In genomic region chr9:35421730-35422235, GRCm38 (mm10) we compare ENCODE assay signal across 9 mouse cellular contexts. TPM values are rescaled to one million over a fixed set of nuclear protein-coding genes. Genes with fewer than 3 reads are reported as not detected.
DNase-seq lines count a peak whose midpoint lies in the region; ATAC-seq and TF ChIP-seq lines count a peak whose summit lies in the region.
"Had no signal": no experiment of that assay in that cellular context is flagged by ENCODE, and none has a peak within 500 bp of the region (broad histone marks: within the 10 kb centered on the region; RNA-seq: fewer than 3 reads in every experiment).

No protein-coding gene starts in this region.

- no peak for DNase-seq in cerebellum, adult 8-10 months
- peak; percentile 86 for DNase-seq in A20 (ENCODE audit: low read depth, low spot score)
- DNase-seq in cerebellum, adult 2 months: peak; percentile 68 to 72
- peak; percentile 59 for DNase-seq in gastrocnemius, postnatal 25 days
- peak; percentile 56 to 69 for DNase-seq in layer of hippocampus, postnatal 10 days (ENCODE audit: low spot score in 2 of 2)
- DNase-seq in spleen, adult 2 months (ENCODE audit: low read depth in 1 of 2, low spot score in 2 of 2): peak in 1 of 2 experiments; percentile 39

- WGBS in cerebellum, adult 2 months: under 1% methylated on average over 34 of the region's 35 CpGs
- 1% methylated on average over 35 of the region's 35 CpGs for WGBS in spleen, adult 2 months

- no peak for TF ChIP-seq CTCF in cerebellum, adult 2 months (IDR thresholded peaks at IDR 0.05; ENCODE audit: borderline replicate concordance, insufficient read depth, low read depth, low read length)
- TF ChIP-seq CTCF in spleen, adult 2 months (IDR thresholded peaks at IDR 0.05; ENCODE audit: extremely low read depth, insufficient read depth, insufficient read length, insufficient replicate concordance): no peak

- TF ChIP-seq POLR2A in cerebellum, adult 2 months (IDR thresholded peaks at IDR 0.05; ENCODE audit: borderline replicate concordance, insufficient read depth, low read length): no peak
- TF ChIP-seq POLR2A in spleen, adult 2 months (IDR thresholded peaks at IDR 0.05; ENCODE audit: low read depth, low read length): no peak

- H3K36me3 ChIP-seq in spleen, adult 2 months (ENCODE audit: control insufficient read depth, insufficient read depth, low read length): no peaks in the 10 kb centered on the region

- H3K4me1 ChIP-seq in cerebellum, adult 2 months (ENCODE audit: control insufficient read depth, insufficient read depth, low read length): peaks cover 2% of the 10 kb centered on the region; the same call in 1 of the 2 replicates
- no peaks in the 10 kb centered on the region; the same call in 1 of the 2 replicates for H3K4me1 ChIP-seq in spleen, adult 2 months (ENCODE audit: control insufficient read depth, insufficient read depth, insufficient read length)

- H3K4me3 ChIP-seq in cerebellum, adult 2 months (replicated peaks; ENCODE audit: insufficient read depth, low read depth, low read length): peak overlapping the region; percentile 75
- peak overlapping the region; percentile 100 for H3K4me3 ChIP-seq in spleen, adult 2 months (ENCODE audit: extremely low read depth, insufficient read depth, insufficient read length)

- no peaks in the 10 kb centered on the region for H3K27me3 ChIP-seq in cerebellum, adult 2 months (ENCODE audit: control insufficient read depth, insufficient read depth, low read length)
- peaks cover 4% of the 10 kb centered on the region; the same call in 1 of the 2 replicates for H3K27me3 ChIP-seq in spleen, adult 2 months (ENCODE audit: control insufficient read depth, insufficient read depth, low read length)

- peak overlapping the region; percentile 94 for H3K27ac ChIP-seq in cerebellum, adult 2 months (ENCODE audit: insufficient read depth, low read length)
- H3K27ac ChIP-seq in spleen, adult 2 months (ENCODE audit: insufficient read depth, low read length): peak overlapping the region; percentile 64
- H3K27ac ChIP-seq: macrophage had no signal

- ATAC-seq in cerebellum, adult (ENCODE audit: insufficient number of reproducible peaks, low FRiP score, low TSS enrichment): peak; percentile 32; the same call in 1 of the 2 replicates
- peak; percentile 55 for ATAC-seq in megakaryocyte progenitor cell, adult 5-6 weeks (replicated peaks; ENCODE audit: poor library complexity)

RNA-seq across cellular contexts. Expression of gene Cdon, which starts 0.9 kb away (rescaled TPM):
- polyA plus RNA-seq in cerebellum, adult 2 months (2012; rRNA removed): 13.2 and 15.6 TPM in 2 replicates
- total RNA-seq in gastrocnemius, postnatal 25 days (2021): 10 to 100 TPM; 13.5 to 16.7 TPM
- 10 to 100 TPM in 1 of 2 experiments, 1 to 10 TPM in 1; 9.8 to 11.5 TPM for total RNA-seq in layer of hippocampus, postnatal 10 days (2021)
- total RNA-seq in megakaryocyte progenitor cell, adult 5-6 weeks (2015): 0.67 and 1.3 TPM in 2 replicates
- total RNA-seq in megakaryocyte progenitor cell, adult 5-6 weeks (2017): 0.37 and 1.0 TPM in 2 replicates
- 2.3 and 2.4 TPM in 2 replicates for polyA plus RNA-seq in spleen, adult 2 months (2012; rRNA removed)

Comparison
In these comparisons a context has a peak if more than half of its experiments do, and no peak if none do; other contexts are left out.
1. RNA of gene Cdon, which starts 0.9 kb away (total RNA-seq): 13.5 to 16.7 TPM in gastrocnemius, postnatal 25 days and 9.8 to 11.5 TPM in layer of hippocampus, postnatal 10 days; 0.37 to 1.3 TPM in megakaryocyte progenitor cell, adult 5-6 weeks; every median in the first group is over 4 times any median in the second.